Mouse (Mus musculus): ENCODE measurements around the gene Dio3. TPM values are rescaled to one million over a fixed set of nuclear protein-coding genes. Genes with fewer than 3 reads are reported as not detected.

The Dio3 gene
- polyA plus RNA-seq, 1 experiment from 2014 or later = 5.3 TPM

Small RNA genes lying within 50 kb of the gene (microRNA-seq; reads per million reads assigned to microRNA genes)
- gene Mir1247 = 66.3 reads per million, percentile 44 among the genes with 10 or more reads in this experiment

Other genes with a start within 250 kb of the Dio3 start
- 141 and 142 TPM in 2 replicates for gene Ppp2r5c, start 168.1 kb downstream of the Dio3 start, polyA plus RNA-seq (2015; fragmentation: Nextera tagmentation; extraction: Ambion mirVana)

All from limb, embryonic 15.5 days (tissue).